Mouse (Mus musculus) ES-E14 (cell line): Measurements from ENCODE around the gene Gm44596.

Experiments used
- CHD2 ChIP-seq: IDR thresholded peaks from 2 replicates; pipeline ENCODE4 v1.6.1; 2014; ENCODE audit warnings: mild to moderate bottlenecking, low read depth, low read length, inconsistent platforms
- HCFC1 ChIP-seq: IDR thresholded peaks from 2 replicates; pipeline ENCODE4 v1.6.1; 2012; ENCODE audit warnings: low read length, inconsistent platforms, borderline replicate concordance; ENCODE audit not compliant: insufficient read depth
- MAFK ChIP-seq: IDR thresholded peaks from 2 replicates; pipeline ENCODE4 v1.6.1; 2014; ENCODE audit warnings: mild to moderate bottlenecking, low read depth, low read length, inconsistent platforms; ENCODE audit not compliant: insufficient read depth
- ZC3H11A ChIP-seq: IDR thresholded peaks from 2 replicates; pipeline ENCODE4 v1.6.1; 2012; ENCODE audit warnings: low read depth, mild to moderate bottlenecking, inconsistent platforms, low read length, borderline replicate concordance
- ZNF384 ChIP-seq: IDR thresholded peaks from 2 replicates; pipeline ENCODE4 v1.6.1; 2012; ENCODE audit warnings: low read depth, low read length, inconsistent platforms

- TF ChIP-seq ZNF384 = no peak
- no peak for TF ChIP-seq MAFK
- TF ChIP-seq ZC3H11A = no peak
- TF ChIP-seq CHD2 = no peak
- no peak for TF ChIP-seq HCFC1
Observed at GRCm38 (mm10) chr6:128429826-128430225, 54.5 kb downstream of the Gm44596 start.
